Mouse (Mus musculus): ENCODE results near the gene Sema6b.
"Not testable (repeated sequence)": the region's sequence is repeated elsewhere in the genome, so short reads cannot be mapped to it uniquely, and the experiment has no call there.

The Sema6b gene

GRCm38 (mm10) chr17:56117251-56117710 is 22.9 kb downstream of the Sema6b start, which contains the start of gene Plin5:
TSS of gene Plin5 (minus strand) at chr17:56117596.
- no peak for DNase-seq (ENCODE audit: low spot score)

- no peak for DNase-seq (ENCODE audit: low spot score)
Measured at GRCm38 (mm10) chr17:56116193-56116592, 23.9 kb downstream of the Sema6b start.

DNA sequence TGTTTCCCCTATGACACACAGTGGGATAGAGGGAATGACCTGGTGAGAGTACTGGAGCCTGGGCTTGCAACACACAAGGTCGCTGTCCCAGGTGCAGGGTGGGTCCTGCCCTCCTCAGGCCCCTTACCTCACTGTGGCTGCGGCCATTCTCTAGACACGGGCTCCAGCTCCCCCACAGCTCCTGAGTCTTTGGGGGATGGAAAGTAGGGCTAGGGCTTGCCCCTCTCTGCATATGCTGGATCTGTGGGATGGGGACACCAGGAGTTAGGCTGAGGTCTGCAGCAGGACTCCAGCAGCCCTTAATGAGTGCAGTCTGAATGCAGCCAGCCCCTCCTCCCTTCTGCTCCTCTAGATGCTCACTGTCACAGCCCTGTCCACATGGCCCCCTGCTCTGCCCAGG is 27.4 kb downstream of the Sema6b start:
- DNase-seq (ENCODE audit: low spot score): no peak

DNA sequence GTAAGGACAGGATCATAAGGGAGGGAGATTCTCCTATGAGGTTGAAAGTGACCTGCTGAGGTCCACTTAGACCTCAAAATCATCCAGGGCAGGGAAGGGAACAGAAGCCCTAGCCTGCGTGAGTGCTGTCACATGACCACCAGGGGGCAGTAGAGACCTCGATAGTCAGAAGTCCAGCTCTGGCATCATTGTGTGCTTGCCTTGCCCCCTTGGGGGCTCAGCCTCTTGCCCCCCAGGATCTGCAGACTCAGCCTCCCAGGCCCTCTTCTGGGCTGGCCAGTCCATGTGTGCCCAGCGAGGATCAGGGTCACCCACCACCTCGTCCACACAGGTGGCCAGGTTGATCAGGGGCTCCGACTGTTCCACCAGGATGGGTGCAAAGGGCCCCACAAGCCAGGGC is 28.3 kb downstream of the Sema6b start:
- peak; percentile 49 for DNase-seq (ENCODE audit: low spot score)

DNA sequence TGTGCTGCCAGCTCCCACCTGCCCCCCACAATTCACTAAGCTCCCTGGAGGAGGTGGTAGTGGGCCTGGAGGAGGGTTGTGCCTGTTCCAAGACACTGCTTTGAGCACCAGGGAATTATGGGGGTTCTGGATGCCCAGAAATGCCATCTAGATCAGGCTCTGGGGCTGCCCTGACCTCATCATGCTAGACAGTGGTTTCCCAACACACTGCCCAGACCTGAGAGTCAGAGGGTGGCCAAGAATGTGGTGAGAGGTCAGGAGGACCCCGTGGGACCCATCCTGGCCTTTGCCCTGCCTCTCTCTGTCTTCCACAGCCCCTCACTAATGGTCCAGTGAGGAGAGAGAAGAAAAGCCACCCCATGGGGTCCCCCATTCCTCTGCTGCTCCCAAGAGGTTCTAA is 29.1 kb downstream of the Sema6b start:
- DNase-seq (ENCODE audit: low spot score): no peak

DNA sequence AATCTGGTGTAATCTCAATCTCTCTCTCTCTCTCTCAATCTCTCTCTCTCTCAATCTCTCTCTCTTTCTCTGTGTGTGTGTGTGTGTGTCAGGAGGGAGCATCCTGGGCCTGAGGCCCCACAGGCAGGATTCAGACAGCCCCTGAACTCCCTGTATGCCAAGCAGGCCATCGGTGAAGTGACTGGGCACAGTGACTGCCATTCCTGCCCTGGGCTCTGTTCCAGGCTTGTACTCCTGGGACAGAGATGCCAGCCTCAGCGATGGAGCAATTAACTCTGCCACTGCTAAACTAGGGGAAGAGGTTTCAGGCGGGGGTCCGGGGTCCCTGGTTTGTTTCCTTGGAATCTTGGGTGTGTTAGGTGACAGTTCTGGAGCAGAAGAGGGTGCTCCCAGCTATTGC is 29.6 kb downstream of the Sema6b start:
- DNase-seq (ENCODE audit: low spot score): no peak

GRCm38 (mm10) chr17:56109219-56110051 is 30.7 kb downstream of the Sema6b start, which contains the start of gene Plin4:
TSS of gene Plin4 (minus strand) at chr17:56109803.
- no peak for DNase-seq (ENCODE audit: low spot score)

DNA sequence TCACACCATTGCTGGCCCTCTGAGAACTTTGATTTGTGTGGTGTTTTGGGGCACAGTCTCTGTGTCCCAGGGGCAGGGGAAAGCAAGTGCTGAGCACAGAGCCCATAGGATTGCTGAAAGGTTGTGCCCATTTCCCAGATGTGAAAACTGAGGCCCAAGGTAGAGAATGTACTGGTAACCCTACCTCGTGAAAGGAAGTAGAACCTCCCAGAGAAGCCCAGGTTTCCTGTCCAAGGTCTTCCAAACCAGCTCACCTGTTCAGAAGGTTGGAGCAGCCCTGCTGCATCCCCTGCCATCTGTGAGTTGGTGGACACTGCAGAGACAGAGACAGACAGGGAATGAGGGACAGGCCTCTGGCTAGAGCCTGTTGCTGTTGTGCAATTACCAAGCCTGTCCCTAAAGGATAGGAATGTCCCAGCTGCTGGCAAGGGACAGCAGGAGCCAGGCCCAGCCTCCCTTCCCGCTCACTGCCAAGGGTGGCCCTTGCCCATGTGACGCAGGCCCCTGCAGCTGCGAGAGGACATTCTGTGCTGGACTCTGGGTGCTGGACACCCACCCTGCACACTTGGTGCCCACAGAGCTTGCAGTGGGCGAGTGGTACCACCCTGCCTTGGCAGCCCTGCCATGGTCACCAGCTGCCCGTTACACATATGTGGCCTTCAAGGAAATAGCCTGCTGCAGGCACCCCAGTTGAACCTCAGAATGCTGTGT is 31.7 kb downstream of the Sema6b start:
- peak; percentile 79 for DNase-seq (ENCODE audit: low spot score)

DNA sequence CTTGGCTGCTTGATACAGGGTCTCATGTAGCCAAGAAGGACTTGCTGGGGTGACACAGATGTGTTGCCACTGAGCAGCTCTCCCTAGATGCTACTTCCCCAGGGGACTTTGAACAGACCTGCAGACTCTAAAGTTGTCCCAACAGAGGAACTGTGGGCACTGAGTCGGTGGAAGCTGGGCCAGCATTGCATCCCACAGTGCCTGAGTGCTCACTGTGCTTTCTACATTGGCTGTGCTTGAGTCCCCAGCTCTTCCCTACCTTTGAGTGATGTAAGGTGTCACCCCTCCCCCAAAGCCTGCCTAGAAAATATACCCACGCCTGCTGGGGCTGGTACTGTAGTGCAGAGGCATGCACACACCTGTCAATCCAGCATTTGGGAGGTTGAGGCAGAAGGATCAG is 32.4 kb downstream of the Sema6b start:
- no peak for DNase-seq (ENCODE audit: low spot score)

- DNase-seq (ENCODE audit: low spot score): no peak
Measured at GRCm38 (mm10) chr17:56106981-56107380, 33.2 kb downstream of the Sema6b start.

- not testable (repeated sequence) for DNase-seq (ENCODE audit: low spot score)
Measured at GRCm38 (mm10) chr17:56106436-56106835, 33.7 kb downstream of the Sema6b start.

DNA sequence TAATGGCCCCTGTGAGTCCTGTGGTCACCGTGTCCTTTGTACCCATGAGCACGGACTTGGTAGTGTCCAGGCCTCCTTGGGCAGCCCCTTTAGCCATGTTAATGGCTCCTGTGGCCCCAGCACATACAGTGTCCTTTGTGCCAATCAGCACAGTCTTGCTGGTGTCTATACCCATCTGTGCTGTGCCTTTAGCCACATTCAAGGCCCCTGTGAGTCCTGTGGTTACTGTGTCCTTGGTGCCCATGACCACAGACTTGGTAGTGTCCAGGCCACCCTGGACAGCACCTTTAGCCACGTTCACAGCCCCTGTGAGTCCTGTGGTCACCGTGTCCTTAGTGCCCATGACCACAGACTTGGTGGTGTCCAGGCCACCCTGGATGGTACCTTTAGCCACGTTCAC is 35.3 kb downstream of the Sema6b start:
- DNase-seq (ENCODE audit: low spot score): not testable (repeated sequence)

- no peak for DNase-seq (ENCODE audit: low spot score)
Measured at GRCm38 (mm10) chr17:56103465-56104285, 36.5 kb downstream of the Sema6b start.

DNA sequence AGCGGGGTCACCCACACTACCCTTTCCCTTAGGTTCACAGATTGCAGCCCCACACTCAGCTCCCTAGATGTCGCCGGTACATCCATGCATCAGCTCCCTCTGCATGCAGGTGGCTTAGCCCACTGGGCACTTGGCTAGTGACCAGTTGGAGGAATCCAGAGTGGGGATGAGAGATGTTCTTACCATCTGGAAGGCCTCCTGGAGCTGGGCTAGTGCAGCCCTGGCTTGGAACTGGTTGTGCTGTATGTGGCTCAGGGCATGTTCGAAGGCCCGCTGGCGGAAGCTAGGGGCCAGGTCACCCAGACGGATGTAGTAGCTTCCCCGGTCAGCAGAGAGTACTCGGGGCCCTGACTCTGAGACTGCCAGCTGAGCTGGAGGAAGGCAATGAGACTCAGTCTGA is 37.2 kb downstream of the Sema6b start:
- no peak for DNase-seq (ENCODE audit: low spot score)

GRCm38 (mm10) chr17:56102158-56102557 is 38.0 kb downstream of the Sema6b start:
- no peak for DNase-seq (ENCODE audit: low spot score)

DNA sequence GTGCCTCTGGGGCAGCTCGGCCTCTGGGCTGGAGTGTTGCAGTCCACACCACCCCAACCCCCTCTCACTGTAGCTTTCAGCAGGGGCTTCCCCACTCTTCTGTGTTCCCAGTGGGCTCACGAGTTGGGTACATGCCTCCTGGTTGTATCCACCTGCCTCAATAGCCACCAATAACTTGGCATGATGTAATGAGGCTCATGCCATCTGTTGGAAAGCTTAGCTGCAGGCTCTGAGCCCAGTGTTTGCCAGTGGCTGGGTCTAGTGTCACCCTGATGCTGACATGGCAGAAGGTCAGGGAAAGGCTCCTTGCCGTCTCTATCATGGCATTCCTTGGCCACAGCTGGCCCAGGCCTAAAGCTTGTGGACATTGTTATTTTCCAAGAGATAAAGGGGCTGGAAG is 39.3 kb downstream of the Sema6b start:
- DNase-seq (ENCODE audit: low spot score): no peak

GRCm38 (mm10) chr17:56098711-56099572 is 41.2 kb downstream of the Sema6b start:
- DNase-seq (ENCODE audit: low spot score): no peak

- no peak for DNase-seq (ENCODE audit: low spot score)
Measured at GRCm38 (mm10) chr17:56098180-56098579, 42.0 kb downstream of the Sema6b start.

DNA sequence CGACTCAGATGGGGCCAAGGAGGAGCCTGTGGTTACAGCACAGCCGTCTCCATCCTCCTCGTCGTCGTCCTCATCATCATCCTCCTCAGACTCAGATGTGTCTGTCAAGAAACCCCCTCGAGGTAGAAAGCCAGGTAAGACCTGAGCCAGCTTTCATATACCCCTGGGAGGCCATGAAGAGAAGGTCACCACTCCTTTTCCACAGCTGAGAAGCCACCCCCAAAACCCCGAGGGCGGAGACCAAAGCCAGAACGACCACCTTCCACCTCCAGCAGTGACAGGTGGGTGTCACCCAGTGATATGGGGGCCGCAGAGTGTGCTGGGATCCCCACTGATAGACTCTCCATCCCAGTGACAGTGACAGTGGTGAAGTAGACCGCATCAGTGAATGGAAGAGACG is 43.3 kb downstream of the Sema6b start:
- DNase-seq (ENCODE audit: low spot score): no peak

GRCm38 (mm10) chr17:56092794-56093193 is 47.3 kb downstream of the Sema6b start:
- no peak for DNase-seq (ENCODE audit: low spot score)

DNA sequence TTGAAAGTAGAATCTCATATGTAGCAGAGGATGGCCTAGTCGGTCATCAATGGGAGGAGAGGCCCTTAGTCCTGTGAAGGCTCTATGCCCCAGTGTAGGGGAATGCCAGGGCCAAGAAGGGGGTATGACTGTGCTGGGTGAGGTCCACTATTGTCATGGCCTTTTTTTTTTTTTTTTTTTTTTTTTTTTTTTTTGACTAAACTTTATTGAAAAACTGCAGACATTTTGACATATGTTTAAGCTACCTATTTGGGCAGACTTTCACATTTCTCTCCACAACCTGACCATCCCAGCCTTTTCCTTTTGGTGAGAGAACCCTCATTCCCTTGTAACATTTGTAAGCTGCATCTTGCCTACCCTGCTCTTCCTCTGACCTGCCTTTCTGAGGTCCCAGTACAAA is 47.8 kb downstream of the Sema6b start:
- DNase-seq (ENCODE audit: low spot score): no peak

Measured in left cerebral cortex, adult 11 months (tissue).